Mouse (Mus musculus) MEL (cell line): ENCODE measurements around the gene Lgr6. TPM values are rescaled to one million over a fixed set of nuclear protein-coding genes. Genes with fewer than 3 reads are reported as not detected.

ENCODE experiments used
- DNase-seq: peaks from one replicate; pipeline ENCODE4 v3.0.0; 2011; ENCODE audit warnings: low read depth, low spot score
- H3K27ac ChIP-seq: 2 replicates; pipeline ENCODE4 v1.5.1; 2012; ENCODE audit warnings: low read depth, mild to moderate bottlenecking, control low read depth, low read length, moderate library complexity; ENCODE audit not compliant: control insufficient read depth
- H3K27me3 ChIP-seq, 2 experiments: fragments of 150-350 bp in 1 of 2; sonication (generic) in 1 of 2; 2 replicates each; pipeline ENCODE4 v1.6.1; 2012; ENCODE audit warnings: low read length in 2 of 2, mild to moderate bottlenecking in 2 of 2, improper control_type of control experiment in 1 of 2, moderate library complexity in 1 of 2; ENCODE audit not compliant: insufficient read depth in 2 of 2, control insufficient read depth in 1 of 2
- H3K36me3 ChIP-seq, 2 experiments: 2 replicates each; pipeline ENCODE4 v1.6.1; 2012 to 2014; ENCODE audit warnings: low read length in 2 of 2, improper control_type of control experiment in 1 of 2, inconsistent platforms in 1 of 2, mild to moderate bottlenecking in 1 of 2; ENCODE audit not compliant: insufficient read depth in 2 of 2, control insufficient read depth in 1 of 2
- H3K4me1 ChIP-seq, 2 experiments: fragments of 150-350 bp in 1 of 2; sonication (generic) in 1 of 2; 2 replicates each; pipeline ENCODE4 v1.6.1; 2012; ENCODE audit warnings: low read length in 2 of 2, improper control_type of control experiment in 1 of 2, mild to moderate bottlenecking in 1 of 2; ENCODE audit not compliant: insufficient read depth in 2 of 2, control insufficient read depth in 1 of 2
- H3K4me3 ChIP-seq, 2 experiments: fragments of 150-350 bp in 1 of 2; sonication (generic) in 1 of 2; 2 replicates each; pipeline ENCODE4 v1.5.1; 2012; ENCODE audit warnings: low read depth in 2 of 2, low read length in 2 of 2, mild to moderate bottlenecking in 2 of 2, moderate library complexity in 2 of 2, control low read depth in 1 of 2, improper control_type of control experiment in 1 of 2; ENCODE audit not compliant: control insufficient read depth in 1 of 2, insufficient read depth in 1 of 2
- H3K79me2 ChIP-seq: 2 replicates; pipeline ENCODE4 v1.6.1; 2012; ENCODE audit warnings: mild to moderate bottlenecking, low read length, moderate library complexity; ENCODE audit not compliant: control insufficient read depth, poor library complexity, insufficient read depth
- H3K9ac ChIP-seq: 2 replicates; pipeline ENCODE4 v1.6.1; 2012; ENCODE audit warnings: low read depth, mild to moderate bottlenecking, control low read depth, low read length, moderate library complexity; ENCODE audit not compliant: control insufficient read depth, poor library complexity, severe bottlenecking
- H3K9me3 ChIP-seq: fragments of 150-350 bp; sonication (generic); replicated peaks from 2 replicates; pipeline ENCODE4 v1.6.1; 2012; ENCODE audit warnings: mild to moderate bottlenecking, low read length, improper control_type of control experiment, moderate library complexity; ENCODE audit not compliant: insufficient read depth
- CTCF ChIP-seq, 3 experiments: IDR thresholded peaks in 2 of 3; conservative IDR thresholded peaks in 1 of 3; 2 replicates each; pipeline ENCODE4 v1.5.1; 2011 to 2012; ENCODE audit warnings: low read length in 3 of 3, low read depth in 2 of 3, mild to moderate bottlenecking in 2 of 3, improper control_type of control experiment in 1 of 3, inconsistent platforms in 1 of 3, mixed read lengths in 1 of 3, moderate library complexity in 1 of 3; ENCODE audit not compliant: control insufficient read depth in 1 of 3, insufficient read depth in 1 of 3, poor library complexity in 1 of 3, severe bottlenecking in 1 of 3
- E2F4 ChIP-seq: IDR thresholded peaks from 2 replicates; pipeline ENCODE4 v1.6.1; 2011; ENCODE audit warnings: low read depth, low read length, improper control_type of control experiment, borderline replicate concordance
- ELF1 ChIP-seq: IDR thresholded peaks from 2 replicates; pipeline ENCODE4 v1.6.1; 2014; ENCODE audit warnings: low read depth, mild to moderate bottlenecking, inconsistent platforms, low read length, improper control_type of control experiment, moderate library complexity
- EP300 ChIP-seq, 2 experiments: IDR thresholded peaks; 2 replicates each; pipeline ENCODE4 v1.6.1; 2011; ENCODE audit warnings: improper control_type of control experiment in 2 of 2, low read length in 2 of 2, low read depth in 1 of 2, mild to moderate bottlenecking in 1 of 2
- ETS1 ChIP-seq: IDR thresholded peaks from 2 replicates; pipeline ENCODE4 v1.6.1; 2012; ENCODE audit warnings: low read depth, mild to moderate bottlenecking, inconsistent platforms, low read length, improper control_type of control experiment, moderate library complexity
- JUND ChIP-seq: IDR thresholded peaks from 2 replicates; pipeline ENCODE4 v1.6.1; 2011; ENCODE audit warnings: low read depth, mild to moderate bottlenecking, improper control_type of control experiment, low read length
- KAT2A ChIP-seq: conservative IDR thresholded peaks from 2 replicates; pipeline ENCODE4 v1.6.1; 2012; ENCODE audit warnings: low read depth, low read length, improper control_type of control experiment, inconsistent platforms
- MAFK ChIP-seq: IDR thresholded peaks from 2 replicates; pipeline ENCODE4 v1.6.1; 2011; ENCODE audit warnings: low read depth, mild to moderate bottlenecking, low read length, improper control_type of control experiment, borderline replicate concordance
- MAX ChIP-seq: IDR thresholded peaks from 2 replicates; pipeline ENCODE4 v1.6.1; 2011; ENCODE audit warnings: low read length, improper control_type of control experiment
- MEF2A ChIP-seq: IDR thresholded peaks from 2 replicates; pipeline ENCODE4 v1.6.1; 2014; ENCODE audit warnings: low read depth, mild to moderate bottlenecking, inconsistent platforms, low read length, improper control_type of control experiment; ENCODE audit not compliant: poor library complexity, insufficient replicate concordance, severe bottlenecking; ENCODE audit errors: extremely low read depth
- MYB ChIP-seq: IDR thresholded peaks from 2 replicates; pipeline ENCODE4 v1.6.1; 2011; ENCODE audit warnings: mild to moderate bottlenecking, low read depth, low read length, improper control_type of control experiment
- POLR2A ChIP-seq, 2 experiments: IDR thresholded peaks; 2 replicates each; pipeline ENCODE4 v1.6.1; 2011 to 2012; ENCODE audit warnings: low read length in 2 of 2, mild to moderate bottlenecking in 2 of 2, control low read depth in 1 of 2, improper control_type of control experiment in 1 of 2, low read depth in 1 of 2, moderate library complexity in 1 of 2; ENCODE audit not compliant: control insufficient read depth in 1 of 2, insufficient read depth in 1 of 2, poor library complexity in 1 of 2
- POLR2AphosphoS2 ChIP-seq: IDR thresholded peaks from 2 replicates; pipeline ENCODE4 v1.6.1; 2011; ENCODE audit warnings: low read length, improper control_type of control experiment
- POLR2AphosphoS5 ChIP-seq: IDR thresholded peaks from 2 replicates; pipeline ENCODE4 v1.6.1; 2012; ENCODE audit warnings: low read depth, borderline replicate concordance, mild to moderate bottlenecking, inconsistent platforms, low read length, moderate library complexity, mixed read lengths
- RAD21 ChIP-seq: IDR thresholded peaks from 2 replicates; pipeline ENCODE4 v1.6.1; 2011; ENCODE audit warnings: mild to moderate bottlenecking, low read depth, low read length, improper control_type of control experiment
- SMC3 ChIP-seq: IDR thresholded peaks from 2 replicates; pipeline ENCODE4 v1.6.1; 2011; ENCODE audit warnings: low read depth, low read length, improper control_type of control experiment
- TAL1 ChIP-seq: IDR thresholded peaks from 2 replicates; pipeline ENCODE4 v1.6.1; 2012; ENCODE audit warnings: mild to moderate bottlenecking, inconsistent platforms, low read length, moderate library complexity, mixed read lengths
- TBP ChIP-seq: IDR thresholded peaks from 2 replicates; pipeline ENCODE4 v1.8.0; 2011; ENCODE audit warnings: low read depth, low read length, improper control_type of control experiment
- ZKSCAN1 ChIP-seq: IDR thresholded peaks from 2 replicates; pipeline ENCODE4 v1.6.1; 2012; ENCODE audit warnings: low read depth, mild to moderate bottlenecking, inconsistent platforms, low read length, improper control_type of control experiment, moderate library complexity
- ZNF384 ChIP-seq: IDR thresholded peaks from 2 replicates; pipeline ENCODE4 v1.6.1; 2012; ENCODE audit warnings: low read depth, mild to moderate bottlenecking, inconsistent platforms, low read length, improper control_type of control experiment
- polyA plus RNA-seq, 2 experiments: library from polyadenylated mRNA; stranded (reverse) in 1 of 2; unstranded in 1 of 2; fragments of >175 nt in 1 of 2; fragments of >200 nt in 1 of 2; gene quantifications; 2 replicates each; pipeline versions ENCODE4 v1.2.1 to v1.2.4; 2012; ENCODE audit warnings: low replicate concordance in 2 of 2, low read depth in 1 of 2; ENCODE audit not compliant: insufficient read length in 2 of 2, insufficient read depth in 1 of 2, missing spikeins in 1 of 2
- total RNA-seq: library from RNA; depleted of rRNA; stranded (reverse); fragments of 300-350 nt; gene quantifications from 2 replicates; pipeline ENCODE4 v1.2.3, GENCODE M21; 2012

Lgr6 gene
- total and polyA plus RNA-seq, 3 experiments = 0.04 to 0.10 TPM; not detected in 1

DNA sequence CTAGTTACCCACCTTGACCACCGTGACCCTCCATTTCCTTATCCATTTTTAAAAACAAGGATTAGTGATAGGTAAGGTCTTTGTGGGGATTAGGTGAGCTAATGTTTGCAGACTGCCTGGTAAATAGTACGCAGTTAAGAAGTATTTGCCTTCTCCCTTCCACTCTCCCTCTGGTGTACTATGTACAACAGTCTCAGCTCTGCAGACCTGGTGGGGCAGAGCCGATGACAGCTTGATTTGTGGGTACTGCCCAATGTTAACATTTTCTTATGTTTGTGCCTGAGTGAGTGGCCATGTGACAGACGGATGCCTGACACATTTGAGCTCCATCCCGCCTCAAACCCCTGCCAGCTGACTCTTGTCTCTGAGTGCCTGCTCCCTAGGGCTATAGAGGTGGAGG, 28.6 kb downstream of the Lgr6 start:
- Histone ChIP-seq H3K4me1 (no peaks in the 10 kb centered on the region), H3K4me3 (no peak overlapping the region), H3K27me3 (peaks cover 2 to 3% of the 10 kb centered on the region in 2 experiments; a peak in 3 of 4 replicates)

GRCm38 (mm10) chr1:135075270-135075669, 29.8 kb downstream of the Lgr6 start:
- H3K79me2 ChIP-seq = no peaks in the 10 kb centered on the region
- peaks cover 2 to 3% of the 10 kb centered on the region in 2 experiments; a peak in 3 of 4 replicates for H3K27me3 ChIP-seq
- no peak for DNase-seq
- no peaks in the 10 kb centered on the region for H3K36me3 ChIP-seq
- no peak overlapping the region for H3K4me3 ChIP-seq
- no peaks in the 10 kb centered on the region for H3K9me3 ChIP-seq
- H3K9ac ChIP-seq = no peak overlapping the region
- H3K4me1 ChIP-seq = no peaks in the 10 kb centered on the region
- no peak for TF ChIP-seq POLR2AphosphoS5
- TF ChIP-seq, all 39 proteins: peak for 0
- no peak overlapping the region for H3K27ac ChIP-seq

More for the DNA sequence above, 28.6 kb downstream of the Lgr6 start:
- Histone ChIP-seq H3K79me2 (no peaks in the 10 kb centered on the region), H3K36me3 (no peaks in the 10 kb centered on the region), H3K9ac (no peak overlapping the region), H3K27ac (no peak overlapping the region), H3K9me3 (no peaks in the 10 kb centered on the region)
- DNase-seq = no peak
- no peak for TF ChIP-seq MEF2A

GRCm38 (mm10) chr1:135072643-135073042, 32.4 kb downstream of the Lgr6 start:
- peaks cover 2 to 10% of the 10 kb centered on the region in 2 experiments for H3K27me3 ChIP-seq
- H3K36me3 ChIP-seq = no peaks in the 10 kb centered on the region
- DNase-seq = no peak
- H3K79me2 ChIP-seq = no peaks in the 10 kb centered on the region
- no peaks in the 10 kb centered on the region for H3K9me3 ChIP-seq
- no peak for TF ChIP-seq TBP
- TF ChIP-seq MYB = no peak
- TF ChIP-seq JUND = no peak
- no peak for TF ChIP-seq E2F4
- TF ChIP-seq TAL1 = no peak
- no peak for TF ChIP-seq ETS1
- no peak for TF ChIP-seq SMC3
- no peak for TF ChIP-seq ELF1
- TF ChIP-seq MAFK = no peak
- no peak for TF ChIP-seq EP300 (IDR thresholded peaks at IDR 0.05; ENCODE audit: low read depth in 1 of 2, low read length in 2 of 2)
- no peak for TF ChIP-seq KAT2A
- no peak for TF ChIP-seq ZKSCAN1
- no peak for TF ChIP-seq POLR2A (IDR thresholded peaks at IDR 0.05; ENCODE audit: control insufficient read depth in 1 of 2, insufficient read depth in 1 of 2, low read depth in 1 of 2, low read length in 2 of 2, poor library complexity in 1 of 2)
- TF ChIP-seq RAD21 = no peak
- TF ChIP-seq CTCF (IDR thresholded peaks at IDR 0.05 in 2 of 3, conservative IDR thresholded peaks at IDR 0.05 in 1 of 3; ENCODE audit: control insufficient read depth in 1 of 3, insufficient read depth in 1 of 3, low read depth in 2 of 3, low read length in 3 of 3, poor library complexity in 1 of 3, severe bottlenecking in 1 of 3) = no peak
- TF ChIP-seq ZNF384 = no peak
- no peak for TF ChIP-seq POLR2AphosphoS2
- TF ChIP-seq MAX = no peak
- H3K27ac ChIP-seq = no peak overlapping the region
- no peak overlapping the region for H3K4me3 ChIP-seq
- H3K4me1 ChIP-seq = no peaks in the 10 kb centered on the region
- H3K9ac ChIP-seq = no peak overlapping the region
